Mouse (Mus musculus): ENCODE results near the gene Sla2. TPM values are rescaled to one million over a fixed set of nuclear protein-coding genes. Genes with fewer than 3 reads are reported as not detected.
"Not testable (repeated sequence)": the region's sequence is repeated elsewhere in the genome, so short reads cannot be mapped to it uniquely, and the experiment has no call there.

Sla2 gene
- polyA plus RNA-seq, 1 experiment from 2014 or later = 0.21 TPM

GRCm38 (mm10) chr2:156840301-156841027 lies 46.5 kb downstream of the Sla2 start:
- Histone ChIP-seq H3K4me1 (ENCODE audit: insufficient read depth) (peaks cover 39% of the 10 kb centered on the region), H3K4me2 (peak overlapping the region; percentile 75), H3K36me3 (ENCODE audit: insufficient read depth) (peaks cover 27% of the 10 kb centered on the region), H3K27ac (ENCODE audit: low read depth) (peak overlapping the region; percentile 96), H3K9me3 (ENCODE audit: low read depth, low read length) (no peaks in the 10 kb centered on the region), H3K4me3 (ENCODE audit: low read depth, low read length) (peak overlapping the region; percentile 91), H3K27me3 (ENCODE audit: insufficient read depth, low read length) (no peaks in the 10 kb centered on the region), H3K9ac (peak overlapping the region; percentile 86)
- under 1% methylated on average over 73 of the region's 79 CpGs for WGBS
- DNase-seq (peak; percentile 80), ATAC-seq (ENCODE audit: insufficient read depth) (peak; percentile 52)
- no peak for TF ChIP-seq CTCF (IDR thresholded peaks at IDR 0.05; ENCODE audit: low read depth)

- H3K9me3 ChIP-seq (ENCODE audit: low read depth, low read length) = no peaks in the 10 kb centered on the region
- peak within 1 kb of the TSS; percentile 96 for H3K27ac ChIP-seq (ENCODE audit: low read depth)
- peaks cover 27% of the 10 kb centered on the region for H3K36me3 ChIP-seq (ENCODE audit: insufficient read depth)
- no peaks in the 10 kb centered on the region for H3K27me3 ChIP-seq (ENCODE audit: insufficient read depth, low read length)
- peak within 1 kb of the TSS; percentile 91 for H3K4me3 ChIP-seq (ENCODE audit: low read depth, low read length)
- peak within 1 kb of the TSS; percentile 75 for H3K4me2 ChIP-seq
- 1% methylated on average over 61 of the region's 61 CpGs for WGBS
- ATAC-seq (ENCODE audit: insufficient read depth) (peak; percentile 88), DNase-seq (peak; percentile 98)
- 0 out of 2 replicates have a peak, but pooled peaks have one; percentile 1 for TF ChIP-seq CTCF (IDR thresholded peaks at IDR 0.05; ENCODE audit: low read depth)
- H3K4me1 ChIP-seq (ENCODE audit: insufficient read depth) = peaks cover 34% of the 10 kb centered on the region
- peak within 1 kb of the TSS; percentile 86 for H3K9ac ChIP-seq
Observed at GRCm38 (mm10) chr2:156839319-156840191, 47.4 kb downstream of the Sla2 start, which contains the start of gene Tgif2. Tgif2 (plus strand) TSS chr2:156840007.

GRCm38 (mm10) chr2:156838839-156839238 lies 48.2 kb downstream of the Sla2 start:
- Histone ChIP-seq H3K9me3 (ENCODE audit: low read depth, low read length) (no peaks in the 10 kb centered on the region), H3K4me2 (peak overlapping the region; percentile 75), H3K27ac (ENCODE audit: low read depth) (peak overlapping the region; percentile 93), H3K36me3 (ENCODE audit: insufficient read depth) (peaks cover 30% of the 10 kb centered on the region), H3K4me3 (ENCODE audit: low read depth, low read length) (peak overlapping the region; percentile 91), H3K27me3 (ENCODE audit: insufficient read depth, low read length) (no peaks in the 10 kb centered on the region), H3K4me1 (ENCODE audit: insufficient read depth) (peaks cover 27% of the 10 kb centered on the region), H3K9ac (peak overlapping the region; percentile 86)
- ATAC-seq (ENCODE audit: insufficient read depth) (no peak), DNase-seq (no peak)
- WGBS = 46% methylated on average over 6 of the region's 6 CpGs
- no peak for TF ChIP-seq CTCF (IDR thresholded peaks at IDR 0.05; ENCODE audit: low read depth)

GRCm38 (mm10) chr2:156834336-156834735 lies 52.7 kb downstream of the Sla2 start:
- Histone ChIP-seq H3K4me3 (ENCODE audit: low read depth, low read length) (no peak overlapping the region), H3K9me3 (ENCODE audit: low read depth, low read length) (peaks cover 15% of the 10 kb centered on the region; the same call in 1 of the 2 replicates), H3K27ac (ENCODE audit: low read depth) (no peak overlapping the region), H3K27me3 (ENCODE audit: insufficient read depth, low read length) (no peaks in the 10 kb centered on the region), H3K4me1 (ENCODE audit: insufficient read depth) (peaks cover 5% of the 10 kb centered on the region; the same call in 1 of the 2 replicates), H3K9ac (no peak overlapping the region), H3K4me2 (no peak overlapping the region), H3K36me3 (ENCODE audit: insufficient read depth) (peaks cover 73% of the 10 kb centered on the region)
- ATAC-seq (ENCODE audit: insufficient read depth) = no peak
- 94% methylated on average over 11 of the region's 11 CpGs for WGBS
- TF ChIP-seq CTCF (IDR thresholded peaks at IDR 0.05; ENCODE audit: low read depth) = no peak
- no peak for DNase-seq

- peak; percentile 7; the same call in 1 of the 2 replicates for TF ChIP-seq CTCF (IDR thresholded peaks at IDR 0.05; ENCODE audit: low read depth)
- WGBS = 87% methylated on average over 6 of the region's 6 CpGs
- H3K4me3 ChIP-seq (ENCODE audit: low read depth, low read length); H3K27me3 ChIP-seq (ENCODE audit: insufficient read depth, low read length); H3K4me2 ChIP-seq; ATAC-seq (ENCODE audit: insufficient read depth); H3K4me1 ChIP-seq (ENCODE audit: insufficient read depth); DNase-seq; H3K27ac ChIP-seq (ENCODE audit: low read depth); H3K9me3 ChIP-seq (ENCODE audit: low read depth, low read length); H3K9ac ChIP-seq: not testable (repeated sequence)
- 0 out of 2 replicates have a peak, but pooled peaks cover 10% of the 10 kb centered on the region for H3K36me3 ChIP-seq (ENCODE audit: insufficient read depth)
Observed at GRCm38 (mm10) chr2:156825128-156825527, 61.9 kb downstream of the Sla2 start.

Other genes starting within 250 kb of the Sla2 start
- gene Myl9, start 111.8 kb downstream of the Sla2 start, polyA plus RNA-seq (2014; fragmentation: Nextera tagmentation; extraction: Ambion mirVana) = 397 and 446 TPM in 2 replicates
- gene Tgif2, start 47.2 kb downstream of the Sla2 start, polyA plus RNA-seq (2014; fragmentation: Nextera tagmentation; extraction: Ambion mirVana) = 69.1 and 75.1 TPM in 2 replicates
- 5.7 and 7.2 TPM in 2 replicates for gene 4930518I15Rik, start 29.2 kb downstream of the Sla2 start, polyA plus RNA-seq (2014; fragmentation: Nextera tagmentation; extraction: Ambion mirVana)
- gene Rab5if, start 24.1 kb downstream of the Sla2 start, polyA plus RNA-seq (2014; fragmentation: Nextera tagmentation; extraction: Ambion mirVana) = 194 and 210 TPM in 2 replicates
- gene Ndrg3, start 104.9 kb upstream of the Sla2 start, polyA plus RNA-seq (2014; fragmentation: Nextera tagmentation; extraction: Ambion mirVana) = 43.7 TPM in 2 replicates
- 44.2 and 46.6 TPM in 2 replicates for gene Dsn1, start 120.0 kb upstream of the Sla2 start, polyA plus RNA-seq (2014; fragmentation: Nextera tagmentation; extraction: Ambion mirVana)
- 8.6 and 8.9 TPM in 2 replicates for gene Soga1, start 192.1 kb upstream of the Sla2 start, polyA plus RNA-seq (2014; fragmentation: Nextera tagmentation; extraction: Ambion mirVana)
- not detected in 2 replicates for gene Tldc2, start 199.9 kb upstream of the Sla2 start, polyA plus RNA-seq (2014; fragmentation: Nextera tagmentation; extraction: Ambion mirVana)
- gene Samhd1, start 248.1 kb upstream of the Sla2 start, polyA plus RNA-seq (2014; fragmentation: Nextera tagmentation; extraction: Ambion mirVana) = 36.2 and 37.0 TPM in 2 replicates

Data from lung, embryonic 14.5 days (tissue).